Mouse (Mus musculus) adrenal gland, postnatal 36 days (tissue): ENCODE data around the gene Kcmf1. TPM values are rescaled to one million over a fixed set of nuclear protein-coding genes. Genes with fewer than 3 reads are reported as not detected.

Experiments
- DNase-seq, 2 experiments: peaks; one replicate each; pipeline ENCODE4 v3.0.0; 2021; ENCODE audit warnings: mixed read lengths in 1 of 2
- long read RNA-seq, 2 experiments: library from polyadenylated mRNA; stranded (forward); transcript quantifications; one replicate each; pipeline ENCODE4 v2.0.0; 2021; ENCODE audit warnings: borderline sequencing depth in 2 of 2
- total RNA-seq, 2 experiments: library from RNA; stranded (reverse); gene quantifications; 2 replicates each; pipeline ENCODE4 v1.2.3; 2021

The Kcmf1 gene
- 100 to 1,000 TPM in 1 of 2 experiments, 10 to 100 TPM in 1; 88.9 to 100 TPM for total RNA-seq
- long read RNA-seq, experiment 1, transcript Kcmf1-201 (7 exons, 3,251 nt) = major isoform, 123 of 152 reads
- long read RNA-seq, experiment 1, transcript Kcmf1-204 (7 exons, 1,743 nt) = minor isoform, 5 of 152 reads
- long read RNA-seq, experiment 1, partial matches to known transcripts = 10 of 152 reads
- long read RNA-seq, experiment 1, other reads (novel, unspliced or antisense) = 14 of 152 reads
- long read RNA-seq, experiment 2, transcript Kcmf1-201 (7 exons, 3,251 nt) = major isoform, 42 of 49 reads
- long read RNA-seq, experiment 2, partial matches to known transcripts = 3 of 49 reads
- long read RNA-seq, experiment 2, other reads (novel, unspliced or antisense) = 0 of 49 reads

- peak; percentile 89 to 90 for DNase-seq
Measured at GRCm38 (mm10) chr6:72899781-72900681, at the start of gene Kcmf1. TSS of gene Kcmf1 (minus strand) at chr6:72899979.

- DNase-seq = no peak
Measured at GRCm38 (mm10) chr6:72949161-72949756, 49.5 kb upstream of the Kcmf1 start.

- no peak for DNase-seq
Measured at GRCm38 (mm10) chr6:72948392-72948791, 48.6 kb upstream of the Kcmf1 start.

- no peak for DNase-seq
Measured at GRCm38 (mm10) chr6:72947960-72948359, 48.2 kb upstream of the Kcmf1 start.

- peak; percentile 61 to 71 for DNase-seq
Measured at GRCm38 (mm10) chr6:72940493-72940892, 40.7 kb upstream of the Kcmf1 start.

GRCm38 (mm10) chr6:72937859-72938258 lies 38.1 kb upstream of the Kcmf1 start:
- DNase-seq = no peak

- no peak for DNase-seq
Measured at GRCm38 (mm10) chr6:72937430-72937829, 37.7 kb upstream of the Kcmf1 start.

- no peak for DNase-seq
Measured at GRCm38 (mm10) chr6:72932955-72933354, 33.2 kb upstream of the Kcmf1 start.

- no peak for DNase-seq
Measured at GRCm38 (mm10) chr6:72931533-72931932, 31.8 kb upstream of the Kcmf1 start.

GRCm38 (mm10) chr6:72929795-72930398 lies 30.1 kb upstream of the Kcmf1 start:
- no peak for DNase-seq

- DNase-seq = peak; percentile 68 to 73
Measured at GRCm38 (mm10) chr6:72926755-72927482, 27.1 kb upstream of the Kcmf1 start.

GRCm38 (mm10) chr6:72926031-72926430 lies 26.3 kb upstream of the Kcmf1 start:
- DNase-seq = no peak

- no peak for DNase-seq
Measured at GRCm38 (mm10) chr6:72923381-72923780, 23.6 kb upstream of the Kcmf1 start.

- DNase-seq = no peak
Measured at GRCm38 (mm10) chr6:72921081-72921480, 21.3 kb upstream of the Kcmf1 start.

GRCm38 (mm10) chr6:72918510-72919033 lies 18.8 kb upstream of the Kcmf1 start:
- DNase-seq = no peak

GRCm38 (mm10) chr6:72916330-72916729 lies 16.6 kb upstream of the Kcmf1 start:
- no peak for DNase-seq

GRCm38 (mm10) chr6:72914087-72914749 lies 14.4 kb upstream of the Kcmf1 start:
- DNase-seq = no peak

GRCm38 (mm10) chr6:72911261-72911660 lies 11.5 kb upstream of the Kcmf1 start:
- no peak for DNase-seq

GRCm38 (mm10) chr6:72902254-72902990 lies 2.6 kb upstream of the Kcmf1 start:
- DNase-seq = no peak

- DNase-seq = no peak
Measured at GRCm38 (mm10) chr6:72900952-72901351, 1.2 kb upstream of the Kcmf1 start.
